Mouse (Mus musculus) brain, embryonic 18.5 days (tissue): ENCODE data around the gene Car12.

Experiments used
- DNase-seq: peaks from one replicate; pipeline ENCODE4 v3.0.0-alpha.2; 2012; ENCODE audit warnings: low read depth, low spot score

Car12 gene

GRCm38 (mm10) chr9:66710626-66711025 is 2.9 kb upstream of the Car12 start:
- DNase-seq = no peak

DNA sequence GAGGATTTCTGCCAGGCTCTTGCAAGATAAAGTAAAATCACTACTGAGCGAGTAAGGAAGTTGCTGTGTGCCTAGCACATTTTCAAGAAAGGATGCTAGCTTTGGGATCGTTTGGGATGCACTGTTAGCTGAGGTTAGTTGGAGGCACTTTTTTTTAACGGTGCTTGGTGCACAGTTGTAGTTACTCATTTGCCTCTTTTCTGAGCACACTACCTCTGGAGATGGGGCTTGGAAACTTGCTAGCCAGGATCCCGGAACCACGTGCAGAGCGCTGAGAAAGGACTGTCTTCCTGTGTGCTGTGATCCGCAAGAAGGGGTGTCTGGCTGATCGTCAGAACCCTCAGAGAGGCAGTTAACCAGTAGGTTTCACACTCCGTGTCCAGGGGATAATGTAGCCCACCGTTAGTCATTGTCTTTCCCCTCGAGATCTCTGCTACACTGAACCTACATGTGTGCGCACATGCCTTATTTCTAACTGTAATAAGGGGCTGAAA is 583 bp downstream of the Car12 start:
- no peak for DNase-seq

GRCm38 (mm10) chr9:66715361-66715760 is 1.9 kb downstream of the Car12 start:
- no peak for DNase-seq

GRCm38 (mm10) chr9:66716533-66716932 is 3.0 kb downstream of the Car12 start:
- no peak for DNase-seq

DNA sequence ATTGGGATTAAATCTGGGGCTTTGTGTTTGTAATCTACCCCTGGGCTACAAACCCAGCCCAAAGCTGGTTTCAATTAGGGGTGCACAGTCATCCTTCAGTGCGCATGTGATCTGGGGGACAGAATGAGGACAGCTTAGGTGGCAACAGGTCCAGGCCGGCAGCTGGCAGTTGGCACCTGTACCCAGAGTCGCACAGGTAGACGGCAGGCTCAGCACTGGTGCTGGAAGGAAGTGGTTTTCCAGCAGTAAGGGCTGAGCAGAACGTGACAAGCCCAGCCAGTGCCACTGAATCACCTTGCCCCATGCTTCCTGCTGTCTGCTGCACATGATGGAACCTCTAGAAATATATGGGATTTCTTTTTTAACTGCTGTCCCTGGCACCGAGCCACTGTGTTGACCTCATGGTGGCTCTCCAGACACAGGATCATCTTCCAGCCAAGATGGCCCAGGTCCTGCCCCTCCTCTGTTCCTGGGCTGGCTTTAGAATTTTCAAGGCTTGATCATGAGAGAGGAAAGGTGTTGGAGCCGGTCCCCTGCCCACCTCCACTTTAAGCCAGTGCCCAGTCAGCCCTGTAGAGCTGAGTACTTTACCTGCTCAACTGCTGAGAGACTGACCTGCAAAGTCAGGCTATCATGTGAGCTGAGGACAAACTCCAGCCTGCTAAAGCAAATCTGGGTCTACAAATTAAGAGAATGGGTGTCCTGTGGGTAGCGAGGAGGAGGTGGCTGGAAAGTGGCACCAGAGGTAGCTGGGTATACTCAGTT is 7.4 kb downstream of the Car12 start:
- no peak for DNase-seq

DNA sequence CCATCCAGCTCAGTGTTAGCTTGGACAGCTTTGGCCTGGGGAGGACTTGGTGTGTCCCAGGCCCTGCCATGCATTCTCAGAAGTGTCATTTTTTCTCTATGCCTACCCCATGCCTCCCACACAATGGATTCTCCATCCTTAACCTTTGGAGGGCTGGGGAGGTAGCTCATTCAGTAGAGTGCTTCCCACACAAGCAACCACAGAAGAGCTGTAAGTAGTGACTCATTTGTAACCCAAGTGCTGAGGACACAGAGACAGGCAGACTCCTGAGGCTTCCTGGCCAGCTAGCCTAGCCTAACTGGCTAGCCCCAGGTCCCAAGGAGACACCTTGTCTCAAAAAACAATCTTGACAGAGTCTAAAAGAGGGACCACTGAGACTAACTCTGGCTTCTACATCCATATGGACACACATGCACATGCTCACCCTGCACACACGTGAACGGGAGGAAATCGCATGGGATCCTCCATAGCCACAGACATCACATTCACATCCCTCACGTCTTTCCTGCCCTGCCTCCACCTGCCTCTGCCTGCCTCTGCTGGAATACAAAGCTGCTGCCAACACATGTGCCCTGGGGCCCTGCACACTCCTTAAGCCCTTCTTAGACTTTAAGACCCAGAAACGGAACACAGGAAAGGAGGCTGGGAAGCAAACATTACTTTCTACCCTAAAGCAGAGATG is 8.8 kb downstream of the Car12 start:
- no peak for DNase-seq

- DNase-seq = no peak
These were observed 9.4 kb downstream of the Car12 start for GRCm38 (mm10) chr9:66722869-66723272.

DNA sequence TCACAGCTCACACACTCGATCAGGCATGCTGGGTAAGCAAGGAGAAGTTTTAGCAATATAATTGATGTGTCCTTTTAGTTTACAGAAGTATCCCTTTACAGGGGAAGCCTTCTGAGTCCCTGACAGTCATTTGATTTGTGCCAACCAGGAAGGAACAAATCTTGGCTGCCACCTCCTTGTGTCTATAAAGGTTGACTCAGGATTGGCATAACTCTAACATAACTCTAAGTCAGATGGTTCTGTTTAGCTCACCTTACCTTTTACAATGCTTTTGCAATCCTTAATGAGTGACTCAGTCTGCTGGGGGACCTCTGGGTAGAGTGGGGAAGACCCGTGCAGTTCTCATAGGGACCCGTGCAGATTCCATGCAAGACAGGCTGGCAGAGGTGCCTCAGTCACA is 12.1 kb downstream of the Car12 start:
- no peak for DNase-seq

DNA sequence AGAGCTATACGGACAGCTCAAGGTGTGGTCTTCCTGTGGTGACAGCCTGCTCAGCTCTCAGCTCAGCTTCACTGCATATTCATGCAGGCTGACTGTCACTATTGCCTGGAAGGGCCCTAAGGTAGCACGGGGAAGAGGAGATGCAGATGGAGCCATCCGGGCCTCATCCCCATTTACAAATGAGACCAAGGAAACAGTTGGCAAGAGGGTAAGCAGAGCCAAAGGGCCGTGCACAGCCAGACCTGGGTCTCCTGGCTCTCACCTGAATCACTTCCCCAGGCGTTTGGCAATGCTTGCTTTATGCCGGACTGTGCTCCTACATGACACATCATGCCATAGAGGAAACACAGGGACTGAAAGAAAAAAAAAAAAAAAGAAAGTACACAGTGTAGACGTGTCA is 13.8 kb downstream of the Car12 start:
- DNase-seq = no peak

DNA sequence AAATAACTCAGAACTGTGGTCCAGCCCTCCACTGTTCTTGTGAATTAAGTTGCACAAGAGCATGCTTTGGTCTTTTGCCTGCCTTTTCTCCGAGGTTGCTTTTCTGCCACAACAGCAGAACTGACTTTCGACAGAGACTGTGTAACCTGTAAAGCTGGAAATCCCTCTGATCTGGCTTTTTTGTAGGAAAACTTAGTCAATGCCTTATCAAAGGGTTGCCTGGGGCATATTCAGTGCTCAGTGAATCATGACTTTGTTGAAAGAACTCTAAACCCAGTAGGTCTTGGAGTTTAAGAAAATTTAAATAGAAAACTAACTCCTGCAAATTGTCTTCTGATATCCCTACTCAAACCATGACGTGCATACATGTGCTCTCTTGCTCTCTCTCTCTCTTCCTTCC is 17.1 kb downstream of the Car12 start:
- DNase-seq = no peak

GRCm38 (mm10) chr9:66731284-66731683 is 17.8 kb downstream of the Car12 start:
- DNase-seq = no peak

DNA sequence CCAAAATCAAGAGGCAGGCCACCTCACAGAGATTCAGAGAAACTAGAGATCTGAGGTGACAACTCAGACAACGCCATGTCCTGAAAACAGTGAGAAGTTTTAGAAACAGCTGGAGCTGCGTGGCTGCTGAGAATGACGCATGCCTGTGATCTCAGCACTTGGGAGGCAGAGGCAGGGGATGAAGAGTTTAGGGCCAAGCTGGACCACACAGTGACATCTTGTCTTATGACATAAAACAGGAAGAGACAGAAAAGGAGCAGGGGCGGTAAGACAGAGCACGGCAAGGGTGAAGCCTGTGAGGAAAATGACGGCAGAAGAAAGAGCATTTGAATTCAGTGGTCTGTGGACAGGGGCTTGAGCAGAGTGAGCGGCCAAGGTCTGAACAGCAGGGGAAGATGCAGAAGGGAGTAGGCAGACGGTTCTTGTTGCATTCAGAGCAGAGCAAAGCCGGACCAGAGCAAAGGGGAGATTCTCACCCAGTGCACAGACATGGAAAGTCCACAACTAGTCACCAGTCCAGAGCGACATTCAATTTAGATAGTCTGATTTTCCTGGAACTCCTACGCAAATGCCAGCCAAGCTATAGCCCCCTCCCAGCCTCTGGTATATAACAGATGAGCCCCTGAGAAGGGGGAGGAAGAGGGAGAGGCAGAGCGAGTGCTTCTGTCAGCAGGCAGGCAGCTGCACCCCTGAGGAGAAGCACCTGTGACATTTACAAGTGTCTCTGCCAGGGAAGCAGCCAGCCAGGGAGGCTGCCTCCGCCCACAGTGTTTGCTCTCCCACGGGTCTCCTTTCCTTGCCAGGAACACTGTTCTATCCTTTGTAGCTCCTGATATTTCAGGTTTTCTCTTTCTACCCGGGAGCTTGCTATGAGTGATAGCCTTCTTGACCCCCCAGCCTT is 19.6 kb downstream of the Car12 start:
- DNase-seq = no peak

DNA sequence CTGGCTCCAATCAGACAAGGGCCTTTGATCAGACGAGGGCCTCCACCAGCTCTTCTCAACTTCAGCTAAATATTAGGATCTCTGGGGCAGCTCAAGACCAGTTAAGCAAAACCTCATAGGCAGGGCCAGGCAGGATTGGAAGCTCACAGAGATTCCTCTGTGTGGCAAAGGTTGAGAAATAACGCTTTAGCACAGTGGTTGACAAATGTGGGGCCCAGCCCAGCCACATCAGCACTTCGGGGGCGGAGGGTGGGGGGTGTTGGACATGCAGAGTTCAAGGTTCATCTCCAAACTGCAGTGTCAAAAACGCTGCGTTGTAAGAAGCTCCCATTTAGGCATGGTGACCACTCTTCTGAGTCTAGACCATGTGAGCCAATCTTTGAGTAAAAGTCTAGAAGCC is 21.1 kb downstream of the Car12 start:
- DNase-seq = no peak

- no peak for DNase-seq
These were observed 21.6 kb downstream of the Car12 start for GRCm38 (mm10) chr9:66735122-66735521.

DNA sequence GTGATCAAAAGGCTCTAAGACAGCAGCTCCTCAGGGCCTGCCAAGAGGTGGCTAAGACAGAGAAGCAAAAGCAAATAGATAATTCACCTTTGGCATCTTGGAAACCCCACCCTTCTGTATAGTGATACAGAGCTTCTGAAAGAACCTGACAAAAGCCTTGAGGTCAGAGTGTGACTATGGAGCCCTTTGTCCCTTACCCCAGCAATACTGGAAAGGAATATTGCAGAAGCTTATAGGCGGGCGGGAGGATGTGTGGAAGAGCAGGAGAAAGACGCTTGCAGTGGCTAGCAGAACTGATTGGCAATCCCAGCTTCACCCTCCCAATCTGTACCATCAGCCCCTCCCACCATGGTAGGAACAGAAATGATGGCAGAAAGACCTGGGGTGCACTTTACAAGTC is 22.5 kb downstream of the Car12 start:
- DNase-seq = no peak

- DNase-seq = no peak
These were observed 23.1 kb downstream of the Car12 start for GRCm38 (mm10) chr9:66736551-66736950.

GRCm38 (mm10) chr9:66739516-66739915 is 26.0 kb downstream of the Car12 start:
- DNase-seq = no peak

DNA sequence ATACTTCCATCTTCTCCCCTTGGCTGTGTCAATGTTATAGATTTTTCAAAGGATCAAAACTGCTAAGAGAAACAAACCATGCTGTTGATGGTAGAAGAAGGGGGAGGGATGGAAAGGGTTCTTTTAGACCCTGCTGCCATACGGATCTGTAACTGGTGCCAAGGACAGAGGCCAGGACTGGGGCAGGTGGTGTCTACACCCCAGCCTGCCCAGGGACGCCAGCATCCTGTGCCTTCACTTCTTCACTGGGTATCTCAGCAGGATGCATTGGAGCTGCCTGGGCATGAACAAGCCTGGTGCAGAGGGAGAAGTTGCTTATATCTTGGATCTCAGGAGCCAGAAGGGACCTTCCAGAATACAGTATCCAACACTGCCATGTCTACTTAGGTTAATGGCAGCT is 31.0 kb downstream of the Car12 start:
- no peak for DNase-seq

GRCm38 (mm10) chr9:66748390-66748789 is 34.9 kb downstream of the Car12 start:
- DNase-seq = no peak

DNA sequence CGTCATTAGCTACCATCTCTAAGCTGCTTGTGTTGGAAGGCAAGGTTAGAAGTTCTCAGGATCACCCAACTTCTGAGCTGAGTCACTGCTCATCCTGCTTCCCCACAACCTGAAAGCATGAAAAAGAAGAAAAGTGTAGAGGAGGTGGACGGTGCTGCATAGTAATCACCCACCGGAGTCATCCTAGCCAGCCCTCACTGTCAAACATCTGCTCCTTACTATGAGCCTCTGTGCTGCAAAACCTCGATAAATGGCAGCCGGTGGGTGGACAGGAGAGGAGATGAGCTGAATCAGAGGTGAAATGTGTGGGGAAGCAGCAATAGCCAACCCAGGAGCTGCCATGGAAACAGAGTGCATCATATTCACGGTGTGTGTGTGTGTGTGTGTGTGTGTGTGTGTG is 39.4 kb downstream of the Car12 start:
- no peak for DNase-seq

DNA sequence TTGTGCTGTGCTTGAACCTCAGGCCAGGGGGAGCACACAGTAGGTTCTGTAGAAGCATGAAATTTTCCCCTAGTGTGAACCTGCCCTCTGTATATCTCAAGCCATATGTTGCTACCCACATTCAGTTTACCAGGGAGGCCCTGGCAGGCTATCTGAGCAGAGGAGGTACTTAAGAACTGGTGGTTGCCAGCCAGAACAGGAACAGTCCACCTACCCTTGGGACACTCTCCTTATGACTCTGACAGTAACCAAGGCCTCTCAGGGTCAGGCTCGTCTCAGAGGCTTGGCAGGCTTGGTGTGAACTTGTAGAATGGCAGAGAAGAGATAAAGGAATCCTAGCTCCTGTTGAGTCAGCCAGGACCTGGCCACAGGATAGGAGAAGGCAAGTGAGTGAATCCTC is 47.5 kb downstream of the Car12 start:
- DNase-seq = no peak

DNA sequence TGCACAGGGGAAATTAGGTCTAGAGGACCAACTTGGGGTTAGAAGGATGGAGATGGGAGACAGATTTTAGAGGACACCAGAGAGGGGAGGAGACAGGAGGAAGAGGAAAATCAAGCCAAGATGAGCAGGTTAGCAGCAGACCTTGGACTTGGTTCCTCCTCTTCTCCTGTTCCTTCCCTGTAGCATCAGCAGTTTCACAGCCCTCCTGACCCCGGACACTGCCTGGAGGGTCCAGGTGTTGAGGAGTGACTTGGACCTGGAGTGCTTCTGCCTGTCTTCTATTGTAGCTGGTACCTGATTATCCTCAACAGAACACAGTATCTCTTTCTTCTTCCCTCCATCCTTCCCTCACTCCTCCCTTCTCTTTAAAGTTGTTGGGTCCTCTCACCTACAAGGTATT is 55.2 kb downstream of the Car12 start:
- DNase-seq = no peak
